19 mouse cellular contexts compared by ENCODE assay signal in genomic region chr1:36530485-36530884, GRCm38 (mm10). TPM values are rescaled to one million over a fixed set of nuclear protein-coding genes. Genes with fewer than 3 reads are reported as not detected.
DNase-seq lines count a peak whose midpoint lies in the region; ATAC-seq and TF ChIP-seq lines count a peak whose summit lies in the region.
"Had no signal": no experiment of that assay in that cellular context is flagged by ENCODE, and none has a peak within 500 bp of the region (broad histone marks: within the 10 kb centered on the region; RNA-seq: fewer than 3 reads in every experiment).

No protein-coding gene starts in this region.

- no peaks in the 10 kb centered on the region for H3K9me3 ChIP-seq in heart, embryonic 13.5 days
- no peaks in the 10 kb centered on the region for H3K9me3 ChIP-seq in limb, embryonic 12.5 days
- no peaks in the 10 kb centered on the region for H3K9me3 ChIP-seq in limb, embryonic 10.5 days (replicated peaks)
- no peaks in the 10 kb centered on the region for H3K9me3 ChIP-seq in forebrain, embryonic 15.5 days
- H3K9me3 ChIP-seq: embryonic facial prominence, embryonic 15.5 days; heart, embryonic 10.5 days; midbrain, embryonic 10.5 days had no signal

- H3K4me1 ChIP-seq in cerebellum, adult 2 months (ENCODE audit: control insufficient read depth, insufficient read depth, low read length): peaks cover 15% of the 10 kb centered on the region
- peaks cover 66% of the 10 kb centered on the region for H3K4me1 ChIP-seq in heart, embryonic 13.5 days
- peaks cover 7% of the 10 kb centered on the region for H3K4me1 ChIP-seq in limb, embryonic 12.5 days (replicated peaks)
- no peaks in the 10 kb centered on the region for H3K4me1 ChIP-seq in limb, embryonic 10.5 days
- peaks cover 28% of the 10 kb centered on the region for H3K4me1 ChIP-seq in forebrain, embryonic 15.5 days

- no peak overlapping the region for H3K4me3 ChIP-seq in cerebellum, adult 2 months (replicated peaks; ENCODE audit: insufficient read depth, low read depth, low read length)
- no peak overlapping the region for H3K4me3 ChIP-seq in heart, embryonic 13.5 days
- H3K4me3 ChIP-seq in limb, embryonic 12.5 days (replicated peaks): no peak overlapping the region
- H3K4me3 ChIP-seq in limb, embryonic 10.5 days: no peak overlapping the region
- H3K4me3 ChIP-seq in forebrain, embryonic 15.5 days: no peak overlapping the region
- H3K4me3 ChIP-seq: embryonic facial prominence, embryonic 15.5 days; heart, embryonic 10.5 days; midbrain, embryonic 10.5 days had no signal

- ATAC-seq in cerebellum, adult (ENCODE audit: insufficient number of reproducible peaks, low FRiP score, low TSS enrichment): no peak
- no peak for ATAC-seq in heart, embryonic 13.5 days (ENCODE audit: extremely low read depth, insufficient number of reproducible peaks, low FRiP score, low TSS enrichment)
- 0 out of 2 replicates have a peak, but pooled peaks have one; percentile 9 for ATAC-seq in limb, embryonic 12.5 days (ENCODE audit: insufficient number of reproducible peaks, insufficient read depth, low FRiP score, low TSS enrichment, low read depth)
- ATAC-seq in forebrain, embryonic 15.5 days (replicated peaks): no peak

- H3K4me2 ChIP-seq in heart, embryonic 13.5 days: no peak overlapping the region
- H3K4me2 ChIP-seq in limb, embryonic 12.5 days: no peak overlapping the region
- no peak overlapping the region for H3K4me2 ChIP-seq in forebrain, embryonic 15.5 days (replicated peaks)
- H3K4me2 ChIP-seq: embryonic facial prominence, embryonic 15.5 days had no signal

- 54% methylated on average over 8 of the region's 8 CpGs for WGBS in cerebellum, adult 2 months
- 70% methylated on average over 8 of the region's 8 CpGs for WGBS in heart, embryonic 13.5 days
- 79% methylated on average over 8 of the region's 8 CpGs for WGBS in limb, embryonic 12.5 days
- 82% methylated on average over 8 of the region's 8 CpGs for WGBS in limb, embryonic 10.5 days
- 66% methylated on average over 8 of the region's 8 CpGs for WGBS in forebrain, embryonic 15.5 days

- no peaks in the 10 kb centered on the region for H3K27me3 ChIP-seq in cerebellum, adult 2 months (ENCODE audit: control insufficient read depth, insufficient read depth, low read length)
- H3K27me3 ChIP-seq in heart, embryonic 13.5 days (replicated peaks): no peaks in the 10 kb centered on the region
- H3K27me3 ChIP-seq in limb, embryonic 12.5 days: no peaks in the 10 kb centered on the region
- no peaks in the 10 kb centered on the region for H3K27me3 ChIP-seq in limb, embryonic 10.5 days (ENCODE audit: low read depth, poor library complexity, severe bottlenecking)
- H3K27me3 ChIP-seq in forebrain, embryonic 15.5 days: no peaks in the 10 kb centered on the region
- H3K27me3 ChIP-seq: embryonic facial prominence, embryonic 15.5 days had no signal

- H3K27ac ChIP-seq in cerebellum, adult 2 months (ENCODE audit: insufficient read depth, low read length): no peak overlapping the region
- H3K27ac ChIP-seq in heart, embryonic 13.5 days (replicated peaks): peak overlapping the region; percentile 51
- peak overlapping the region; percentile 7; the same call in 1 of the 2 replicates for H3K27ac ChIP-seq in limb, embryonic 12.5 days
- H3K27ac ChIP-seq in limb, embryonic 10.5 days: no peak overlapping the region
- H3K27ac ChIP-seq in forebrain, embryonic 15.5 days (replicated peaks): 0 out of 2 replicates have a peak overlapping the region, but pooled peaks have one; percentile 22
- H3K27ac ChIP-seq: embryonic facial prominence, embryonic 15.5 days; heart, embryonic 10.5 days; midbrain, embryonic 10.5 days had no signal

- peaks cover 32% of the 10 kb centered on the region for H3K36me3 ChIP-seq in heart, embryonic 13.5 days
- H3K36me3 ChIP-seq in limb, embryonic 12.5 days: peaks cover 46% of the 10 kb centered on the region
- peaks cover 42% of the 10 kb centered on the region for H3K36me3 ChIP-seq in limb, embryonic 10.5 days
- H3K36me3 ChIP-seq in forebrain, embryonic 15.5 days: peaks cover 15% of the 10 kb centered on the region

- TF ChIP-seq POLR2A in cerebellum, adult 2 months (IDR thresholded peaks at IDR 0.05; ENCODE audit: borderline replicate concordance, insufficient read depth, low read length): no peak

- H3K9ac ChIP-seq in heart, embryonic 13.5 days: no peak overlapping the region
- no peak overlapping the region for H3K9ac ChIP-seq in limb, embryonic 12.5 days (replicated peaks)
- H3K9ac ChIP-seq in forebrain, embryonic 15.5 days (replicated peaks): no peak overlapping the region
- H3K9ac ChIP-seq: embryonic facial prominence, embryonic 15.5 days had no signal

- 0 out of 2 replicates have a peak, but pooled peaks have one; percentile 0 for TF ChIP-seq CTCF in cerebellum, adult 2 months (IDR thresholded peaks at IDR 0.05; ENCODE audit: borderline replicate concordance, insufficient read depth, low read depth, low read length)

- peak; percentile 32 to 38 for DNase-seq in cerebellum, adult 2 months
- DNase-seq in heart, postnatal 4 days: no peak
- DNase-seq in limb, embryonic 10.5 days (ENCODE audit: low spot score): no peak
- no peak for DNase-seq in ovary, postnatal 36 days (ENCODE audit: low spot score)
- DNase-seq: cerebellum, adult 9-10 months; gastrocnemius, postnatal 36 days; kidney, adult 8-10 months; kidney, postnatal 36 days; layer of hippocampus, adult 9-11 months; lung, adult 18-20 months; lung, postnatal 4 days; thymus, adult 18-20 months had no signal

RNA-seq across cellular contexts. Expression of gene Ankrd23, which starts 6.2 kb away (rescaled TPM):
- polyA plus RNA-seq in cerebellum, adult 2 months (2012; rRNA removed): 14.4 and 15.2 TPM in 2 replicates
- polyA plus RNA-seq in heart, embryonic 13.5 days (2015; fragmentation: Nextera tagmentation; extraction: Ambion mirVana): 17.7 and 20.1 TPM in 2 replicates
- 100 to 1,000 TPM; 151 to 159 TPM for total RNA-seq in heart, postnatal 4 days (2021)
- polyA plus RNA-seq in limb, embryonic 12.5 days (2016; fragmentation: Nextera tagmentation; extraction: Ambion mirVana): 18.5 and 19.0 TPM in 2 replicates
- 14.3 and 16.8 TPM in 2 replicates for polyA plus RNA-seq in limb, embryonic 10.5 days (2016; fragmentation: Nextera tagmentation; extraction: Ambion mirVana)
- 12.0 and 14.4 TPM in 2 replicates for polyA plus RNA-seq in forebrain, embryonic 15.5 days (2015; fragmentation: Nextera tagmentation; extraction: Ambion mirVana)

RNA-seq across cellular contexts. Expression of gene Gm42417, which starts 8.7 kb away (rescaled TPM):
- polyA plus RNA-seq in cerebellum, adult 2 months (2012; rRNA removed): 0.05 and 0.40 TPM in 2 replicates
- not detected in 2 replicates for polyA plus RNA-seq in heart, embryonic 13.5 days (2015; fragmentation: Nextera tagmentation; extraction: Ambion mirVana)
- total RNA-seq in heart, postnatal 4 days (2021): 10 to 100 TPM; 48.6 to 69.8 TPM
- 0.67 and 0.74 TPM in 2 replicates for polyA plus RNA-seq in limb, embryonic 12.5 days (2016; fragmentation: Nextera tagmentation; extraction: Ambion mirVana)
- 0.39 TPM in 1 of 2 replicates, not detected in the other for polyA plus RNA-seq in limb, embryonic 10.5 days (2016; fragmentation: Nextera tagmentation; extraction: Ambion mirVana)
- 1.1 TPM in 1 of 2 replicates, not detected in the other for polyA plus RNA-seq in forebrain, embryonic 15.5 days (2015; fragmentation: Nextera tagmentation; extraction: Ambion mirVana)

RNA-seq across cellular contexts. Expression of gene Ankrd39, which starts 16.8 kb away (rescaled TPM):
- 30.8 and 37.5 TPM in 2 replicates for polyA plus RNA-seq in cerebellum, adult 2 months (2012; rRNA removed)
- polyA plus RNA-seq in heart, embryonic 13.5 days (2015; fragmentation: Nextera tagmentation; extraction: Ambion mirVana): 23.6 and 27.2 TPM in 2 replicates
- total RNA-seq in heart, postnatal 4 days (2021): 10 to 100 TPM; 16.0 to 18.5 TPM
- 24.1 and 26.8 TPM in 2 replicates for polyA plus RNA-seq in limb, embryonic 12.5 days (2016; fragmentation: Nextera tagmentation; extraction: Ambion mirVana)
- polyA plus RNA-seq in limb, embryonic 10.5 days (2016; fragmentation: Nextera tagmentation; extraction: Ambion mirVana): 19.5 and 20.3 TPM in 2 replicates
- polyA plus RNA-seq in forebrain, embryonic 15.5 days (2015; fragmentation: Nextera tagmentation; extraction: Ambion mirVana): 18.2 and 19.2 TPM in 2 replicates

RNA-seq across cellular contexts. Expression of gene Cnnm3, which starts 18.8 kb away (rescaled TPM):
- 46.2 and 48.7 TPM in 2 replicates for polyA plus RNA-seq in cerebellum, adult 2 months (2012; rRNA removed)
- polyA plus RNA-seq in heart, embryonic 13.5 days (2015; fragmentation: Nextera tagmentation; extraction: Ambion mirVana): 2.0 and 2.4 TPM in 2 replicates
- 10 to 100 TPM; 14.9 to 15.7 TPM for total RNA-seq in heart, postnatal 4 days (2021)
- polyA plus RNA-seq in limb, embryonic 12.5 days (2016; fragmentation: Nextera tagmentation; extraction: Ambion mirVana): 4.4 and 5.9 TPM in 2 replicates
- polyA plus RNA-seq in limb, embryonic 10.5 days (2016; fragmentation: Nextera tagmentation; extraction: Ambion mirVana): 3.6 and 4.5 TPM in 2 replicates
- polyA plus RNA-seq in forebrain, embryonic 15.5 days (2015; fragmentation: Nextera tagmentation; extraction: Ambion mirVana): 5.2 and 5.9 TPM in 2 replicates

RNA-seq across cellular contexts. Expression of gene Sema4c, which starts 27.7 kb away (rescaled TPM):
- polyA plus RNA-seq in cerebellum, adult 2 months (2012; rRNA removed): 23.8 and 28.5 TPM in 2 replicates
- polyA plus RNA-seq in heart, embryonic 13.5 days (2015; fragmentation: Nextera tagmentation; extraction: Ambion mirVana): 10.0 and 10.2 TPM in 2 replicates
- 10 to 100 TPM; 26.7 to 31.2 TPM for total RNA-seq in heart, postnatal 4 days (2021)
- 34.1 and 35.3 TPM in 2 replicates for polyA plus RNA-seq in limb, embryonic 12.5 days (2016; fragmentation: Nextera tagmentation; extraction: Ambion mirVana)
- 28.5 and 34.2 TPM in 2 replicates for polyA plus RNA-seq in limb, embryonic 10.5 days (2016; fragmentation: Nextera tagmentation; extraction: Ambion mirVana)
- 38.2 and 38.6 TPM in 2 replicates for polyA plus RNA-seq in forebrain, embryonic 15.5 days (2015; fragmentation: Nextera tagmentation; extraction: Ambion mirVana)

Comparison
In these comparisons a context has a peak if more than half of its experiments do, and no peak if none do; other contexts are left out.
1. H3K27ac ChIP-seq: peak in heart, embryonic 13.5 days (single experiment), limb, embryonic 12.5 days (single experiment) and forebrain, embryonic 15.5 days (single experiment); none in cerebellum, adult 2 months (single experiment) and limb, embryonic 10.5 days (single experiment).
2. DNase-seq: peak in cerebellum, adult 2 months (2 of 2); none in heart, postnatal 4 days (single experiment), limb, embryonic 10.5 days (single experiment) and ovary, postnatal 36 days (single experiment).